Mouse (Mus musculus) hindbrain, embryonic 13.5 days (tissue): ENCODE measurements around the gene Katnb1. TPM values are rescaled to one million over a fixed set of nuclear protein-coding genes. Genes with fewer than 3 reads are reported as not detected.

Experiments used
- ATAC-seq: fragments of 200-750 bp; cut with Nextera tagmentation; 2 replicates; pipeline ENCODE4 v1.8.0; 2017; ENCODE audit warnings: moderate TSS enrichment; ENCODE audit not compliant: low FRiP score
- H3K27ac ChIP-seq: fragments of 300-500 bp; sonication (generic); 2 replicates; pipeline ENCODE4 v1.5.1; 2015; ENCODE audit warnings: inconsistent platforms, mild to moderate bottlenecking, moderate library complexity
- H3K27me3 ChIP-seq: fragments of 300-500 bp; sonication (generic); 2 replicates; pipeline ENCODE4 v1.6.1; 2015; ENCODE audit warnings: mild to moderate bottlenecking, inconsistent platforms
- H3K36me3 ChIP-seq: fragments of 300-500 bp; sonication (generic); 2 replicates; pipeline ENCODE4 v1.6.1; 2015; ENCODE audit warnings: mild to moderate bottlenecking, inconsistent platforms
- H3K4me1 ChIP-seq: fragments of 300-500 bp; sonication (generic); replicated peaks from 2 replicates; pipeline ENCODE4 v1.6.1; 2015; ENCODE audit warnings: inconsistent platforms
- H3K4me2 ChIP-seq: fragments of 300-500 bp; sonication (generic); 2 replicates; pipeline ENCODE4 v1.6.1; 2015; ENCODE audit warnings: inconsistent platforms, mild to moderate bottlenecking, moderate library complexity
- H3K4me3 ChIP-seq: fragments of 300-500 bp; sonication (generic); 2 replicates; pipeline ENCODE4 v1.5.1; 2015; ENCODE audit warnings: mild to moderate bottlenecking, inconsistent platforms
- H3K9ac ChIP-seq: fragments of 300-500 bp; sonication (generic); 2 replicates; pipeline ENCODE4 v1.6.1; 2015; ENCODE audit warnings: mild to moderate bottlenecking, inconsistent platforms
- H3K9me3 ChIP-seq: fragments of 300-500 bp; sonication (generic); 2 replicates; pipeline ENCODE4 v1.6.1; 2016; ENCODE audit warnings: inconsistent platforms
- WGBS: fragments of 180-500 bp; shearing (Covaris S2); methylation state at CpG from one replicate; pipeline ENCODE4 v1.1.7; 2015; 5-methylcytosine and 5-hydroxymethylcytosine counted together
- polyA plus RNA-seq: library from polyadenylated mRNA; unstranded; fragments of >200 nt; fragmentation: Nextera tagmentation; extraction: Ambion mirVana; gene quantifications from 2 replicates; pipeline ENCODE4 v1.2.1, GENCODE M21; 2015

The Katnb1 gene
- polyA plus RNA-seq = 38.4 and 38.8 TPM in 2 replicates

DNA sequence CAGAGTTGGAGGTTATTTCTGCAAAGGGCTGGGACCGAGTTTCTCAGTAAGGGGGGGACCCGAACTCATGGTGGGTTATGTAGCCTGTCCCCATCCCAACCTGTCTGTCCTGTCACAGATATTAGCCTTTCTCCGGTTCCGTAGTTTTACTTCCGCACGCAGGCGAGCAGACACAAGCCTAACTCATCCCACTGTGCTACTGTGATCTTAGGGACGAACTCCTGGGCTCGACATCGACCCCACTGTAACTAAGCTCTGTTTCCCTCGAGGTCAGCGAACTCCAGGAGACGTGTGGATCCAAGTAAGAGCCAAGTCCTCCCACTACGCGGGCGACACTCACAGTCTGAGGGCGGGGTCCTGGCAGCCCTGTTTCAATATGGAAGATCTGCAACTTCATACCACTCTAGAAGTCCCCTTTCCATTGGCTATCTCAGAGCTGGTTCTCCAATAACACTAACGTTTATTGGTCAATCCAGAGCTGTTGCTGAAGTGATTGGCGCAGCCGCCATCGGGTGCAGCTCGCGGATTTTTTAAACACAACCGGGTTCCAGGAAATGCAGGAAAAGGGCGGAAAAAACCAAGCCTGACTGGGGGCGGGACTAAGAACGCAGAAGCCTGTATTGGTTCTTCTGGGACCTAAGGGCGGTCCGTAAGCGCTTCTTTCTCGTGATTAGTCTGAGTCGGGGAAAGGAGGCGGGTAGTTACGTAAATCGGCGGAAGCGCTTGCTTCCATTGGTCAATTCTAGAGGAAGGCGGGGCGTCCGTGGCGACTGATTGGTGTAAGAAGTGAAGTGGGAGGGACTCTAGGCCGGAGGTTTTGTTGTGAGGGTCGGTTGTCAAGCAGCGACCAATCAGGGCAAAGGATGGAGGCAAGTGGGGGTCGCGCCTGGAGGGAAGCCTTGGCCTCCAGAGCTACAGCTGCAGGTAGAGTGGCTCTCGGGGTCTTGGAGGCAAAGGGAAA is at the start of gene Katnb1:
Gene Katnb1 (plus strand): TSS at position 806 of the 961 bp plus-strand sequence.
- WGBS = under 1% methylated on average over 47 of the region's 47 CpGs

DNA sequence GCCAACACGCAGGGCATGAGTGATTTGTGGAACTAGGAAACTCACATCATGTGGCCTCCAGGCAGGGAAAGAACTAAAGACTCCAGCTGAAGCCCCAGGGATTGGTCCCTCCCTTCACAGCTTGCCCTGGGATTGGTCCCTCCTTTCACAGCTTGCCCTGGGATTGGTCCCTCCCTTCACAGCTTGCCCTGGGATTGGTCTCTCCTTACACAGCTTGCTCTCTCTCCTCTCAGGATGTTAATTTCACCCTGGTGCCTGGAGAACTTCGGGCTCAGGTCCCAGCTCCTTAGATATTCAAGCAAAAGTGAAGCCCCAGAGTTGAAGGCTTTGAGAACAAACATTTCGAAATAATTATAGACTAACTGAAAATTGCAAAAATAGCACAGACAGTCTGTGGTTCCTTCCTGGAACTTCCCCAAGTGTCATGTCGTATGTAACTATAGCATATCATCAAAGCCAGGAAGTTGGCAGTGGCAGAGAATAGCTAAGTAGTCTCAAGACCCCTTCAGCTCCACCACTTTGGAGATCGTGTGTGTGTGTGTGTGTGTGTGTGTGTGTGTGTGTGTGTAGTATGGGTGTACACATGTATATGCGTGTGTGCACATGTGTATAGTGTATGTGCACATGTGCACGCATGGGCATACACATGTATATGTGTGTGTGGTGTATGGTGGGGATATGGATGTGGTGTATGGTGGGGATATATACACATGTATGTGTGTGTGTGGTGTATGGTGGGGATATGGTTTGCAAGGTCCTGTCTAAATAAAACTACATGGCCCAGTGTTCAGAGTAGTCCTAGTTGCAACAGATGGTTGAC is 43.7 kb upstream of the Katnb1 start:
- Histone ChIP-seq H3K4me1 (no peaks in the 10 kb centered on the region), H3K27me3 (no peaks in the 10 kb centered on the region), H3K9ac (no peak overlapping the region), H3K9me3 (no peaks in the 10 kb centered on the region), H3K4me3 (no peak overlapping the region), H3K36me3 (no peaks in the 10 kb centered on the region), H3K27ac (no peak overlapping the region), H3K4me2 (no peak overlapping the region)
- WGBS = 70% methylated on average over 7 of the region's 7 CpGs
- peak; percentile 17; the same call in 1 of the 2 replicates for ATAC-seq

More for the DNA sequence above, at the start of gene Katnb1:
- Histone ChIP-seq H3K9ac (peak within 1 kb of the TSS; percentile 87), H3K4me3 (peak within 1 kb of the TSS; percentile 90), H3K36me3 (peaks cover 28% of the 10 kb centered on the region), H3K27me3 (peaks cover 9% of the 10 kb centered on the region; the same call in 1 of the 2 replicates), H3K4me1 (peaks cover 29% of the 10 kb centered on the region), H3K4me2 (peak within 1 kb of the TSS; percentile 95), H3K27ac (peak within 1 kb of the TSS; percentile 83), H3K9me3 (no peaks in the 10 kb centered on the region)
- peak; percentile 98 for ATAC-seq

DNA sequence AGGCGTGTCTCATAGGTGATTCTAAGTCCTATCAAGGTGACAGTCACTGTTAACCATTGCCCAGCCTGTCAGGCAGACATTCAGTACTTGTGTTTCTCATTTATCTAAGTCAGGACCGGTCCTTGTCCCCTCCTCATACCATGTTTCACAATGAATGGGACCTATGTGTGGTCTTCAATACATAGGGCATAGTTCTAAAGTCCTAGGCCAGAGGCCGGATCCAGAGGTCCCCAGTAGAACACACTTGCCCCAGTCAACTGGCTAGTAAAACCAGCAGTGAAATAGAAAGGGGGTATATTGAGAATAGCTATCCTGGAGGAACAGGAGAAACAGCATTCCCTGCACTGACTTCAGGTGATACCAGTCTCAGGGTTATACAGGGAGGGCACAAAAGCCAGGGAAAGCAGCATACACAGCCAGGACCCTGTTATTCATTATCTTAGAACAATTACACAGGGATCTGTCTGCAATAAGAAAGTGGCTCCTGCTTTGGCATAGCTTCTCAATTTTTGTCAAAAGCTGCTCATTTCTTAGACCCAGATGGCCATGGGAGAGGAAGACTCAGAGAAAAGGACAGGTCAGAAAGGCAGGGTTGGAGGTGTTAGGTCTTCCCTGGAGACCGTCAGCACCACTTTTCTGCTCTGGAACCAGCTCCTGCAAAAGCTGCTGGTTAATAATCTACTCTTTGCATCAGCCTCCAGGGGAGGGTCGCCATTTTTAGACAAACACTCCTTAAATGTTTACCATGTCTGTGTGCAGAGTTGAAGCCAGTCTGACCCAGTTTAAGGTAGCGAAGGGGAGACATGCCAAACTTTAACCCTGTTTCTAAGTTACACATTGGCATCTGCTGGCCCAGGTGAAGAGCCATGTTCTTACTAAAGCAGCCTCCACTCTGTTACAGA is 38.9 kb upstream of the Katnb1 start:
- Histone ChIP-seq H3K27me3 (no peaks in the 10 kb centered on the region), H3K4me3 (no peak overlapping the region), H3K27ac (no peak overlapping the region), H3K9me3 (no peaks in the 10 kb centered on the region), H3K4me1 (0 out of 2 replicates have a peak, but pooled peaks cover 4% of the 10 kb centered on the region), H3K9ac (no peak overlapping the region), H3K4me2 (no peak overlapping the region), H3K36me3 (no peaks in the 10 kb centered on the region)
- 74% methylated on average over 6 of the region's 6 CpGs for WGBS
- no peak for ATAC-seq

DNA sequence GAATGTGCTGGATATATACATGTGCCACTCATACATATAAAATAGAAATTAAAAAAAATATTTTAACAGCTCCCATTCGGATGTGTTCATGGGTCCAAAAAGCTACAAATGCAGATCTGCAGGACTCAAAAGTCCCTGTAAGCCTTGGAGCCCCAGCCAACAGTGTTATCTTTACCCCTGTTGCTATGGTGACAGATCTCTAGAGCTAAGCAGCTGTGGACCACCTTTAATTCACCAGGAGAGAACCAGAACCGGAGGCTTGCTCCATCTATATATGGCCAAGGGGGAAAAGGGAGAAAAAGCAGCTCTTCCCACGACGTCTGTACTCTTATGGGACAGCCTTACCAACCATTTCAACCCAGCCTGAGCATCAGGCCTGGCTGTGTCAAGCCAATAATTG is 36.2 kb upstream of the Katnb1 start:
- 58% methylated on average over 4 of the region's 4 CpGs for WGBS
- no peak overlapping the region for H3K9ac ChIP-seq
- no peaks in the 10 kb centered on the region for H3K27me3 ChIP-seq
- H3K4me2 ChIP-seq = no peak overlapping the region
- no peaks in the 10 kb centered on the region for H3K9me3 ChIP-seq
- H3K36me3 ChIP-seq = no peaks in the 10 kb centered on the region
- peaks cover 10% of the 10 kb centered on the region; the same call in 1 of the 2 replicates for H3K4me1 ChIP-seq
- no peak for ATAC-seq
- H3K27ac ChIP-seq = no peak overlapping the region
- H3K4me3 ChIP-seq = no peak overlapping the region

DNA sequence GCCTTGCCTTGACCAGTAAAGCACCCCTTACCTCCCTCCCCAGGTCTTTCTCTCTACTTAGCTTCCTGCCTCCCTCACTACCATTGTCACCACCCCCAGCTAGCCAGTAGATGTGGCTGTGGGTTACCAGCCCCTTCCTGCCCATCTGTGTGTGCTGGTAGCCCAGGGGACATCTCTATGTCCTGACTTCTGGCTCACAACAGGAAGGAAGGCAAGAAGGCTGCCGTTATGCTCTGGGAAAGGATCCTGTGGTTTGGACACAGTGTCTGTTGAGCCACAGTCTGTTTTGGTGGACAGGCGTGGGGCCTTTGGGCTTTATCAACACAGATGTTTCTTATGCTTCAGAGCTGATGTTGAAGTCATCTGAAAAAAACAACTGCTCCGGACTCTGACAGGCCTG is 34.0 kb upstream of the Katnb1 start:
- Histone ChIP-seq H3K9ac (no peak overlapping the region), H3K36me3 (no peaks in the 10 kb centered on the region), H3K9me3 (no peaks in the 10 kb centered on the region), H3K4me1 (peaks cover 10% of the 10 kb centered on the region; the same call in 1 of the 2 replicates), H3K4me3 (no peak overlapping the region), H3K27me3 (no peaks in the 10 kb centered on the region), H3K27ac (0 out of 2 replicates have a peak overlapping the region, but pooled peaks have one; percentile 25), H3K4me2 (no peak overlapping the region)
- 82% methylated on average over 3 of the region's 3 CpGs for WGBS
- no peak for ATAC-seq

DNA sequence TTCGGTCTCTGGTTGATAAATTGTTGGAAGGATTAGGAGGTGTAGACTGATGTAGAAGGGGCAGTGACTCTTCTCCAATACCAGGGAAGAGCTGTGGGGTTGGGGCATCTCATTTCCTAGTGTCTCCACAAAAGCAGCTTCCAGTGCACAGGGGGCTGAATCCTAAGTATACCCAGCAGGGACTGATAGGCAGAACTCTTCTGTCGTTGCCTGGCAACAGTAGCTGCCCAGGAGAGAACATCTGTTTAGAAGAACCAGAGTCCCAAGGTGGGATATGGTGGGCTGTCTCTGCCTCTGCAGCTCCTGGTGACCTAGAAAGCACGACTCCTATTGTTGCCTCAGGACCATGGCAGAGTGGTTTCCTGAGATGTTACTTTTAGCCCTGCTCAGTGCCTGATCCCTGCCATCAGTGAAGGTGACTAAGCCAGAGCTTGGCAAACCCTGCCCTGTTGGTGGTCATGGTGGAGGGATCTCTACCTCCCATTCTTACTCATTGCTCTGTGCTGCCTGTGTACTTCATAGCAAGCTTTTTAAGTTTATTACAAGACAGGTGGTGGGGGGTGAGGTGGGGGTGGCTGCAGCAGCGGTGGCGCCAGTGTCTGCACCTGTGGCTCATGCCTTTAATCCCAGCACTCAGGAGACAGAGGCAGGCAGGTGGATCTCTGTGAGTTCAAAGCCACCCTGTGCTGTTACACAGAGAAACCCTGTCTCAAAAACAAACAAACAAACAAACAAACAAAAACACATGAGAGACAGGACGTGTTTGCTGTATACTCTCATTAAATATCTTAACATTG is 32.9 kb upstream of the Katnb1 start:
- Histone ChIP-seq H3K4me3 (no peak overlapping the region), H3K9me3 (no peaks in the 10 kb centered on the region), H3K9ac (no peak overlapping the region), H3K4me2 (no peak overlapping the region), H3K27me3 (no peaks in the 10 kb centered on the region), H3K27ac (no peak overlapping the region), H3K36me3 (no peaks in the 10 kb centered on the region), H3K4me1 (peaks cover 10% of the 10 kb centered on the region; the same call in 1 of the 2 replicates)
- ATAC-seq = no peak
- 67% methylated on average over 6 of the region's 6 CpGs for WGBS

DNA sequence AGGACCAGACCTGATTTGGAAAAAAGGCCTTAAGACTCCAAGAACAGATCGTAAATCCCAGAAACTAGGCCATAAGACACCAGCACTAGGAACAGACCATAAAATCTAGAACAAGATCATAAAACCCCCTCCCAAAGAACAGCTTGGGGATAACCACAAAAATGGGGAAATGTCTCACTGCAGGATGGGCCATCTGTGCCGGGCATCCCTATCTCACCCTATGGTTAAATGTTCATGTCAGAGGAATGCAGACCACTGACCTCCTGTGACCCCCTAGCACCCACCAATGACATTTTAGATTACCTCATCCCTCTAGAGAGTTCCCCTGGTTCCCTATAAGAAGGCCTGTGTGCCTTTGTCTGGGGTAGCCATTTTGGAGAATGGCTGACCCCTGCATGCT is 31.4 kb upstream of the Katnb1 start:
- WGBS = 78% methylated on average over 2 of the region's 2 CpGs

DNA sequence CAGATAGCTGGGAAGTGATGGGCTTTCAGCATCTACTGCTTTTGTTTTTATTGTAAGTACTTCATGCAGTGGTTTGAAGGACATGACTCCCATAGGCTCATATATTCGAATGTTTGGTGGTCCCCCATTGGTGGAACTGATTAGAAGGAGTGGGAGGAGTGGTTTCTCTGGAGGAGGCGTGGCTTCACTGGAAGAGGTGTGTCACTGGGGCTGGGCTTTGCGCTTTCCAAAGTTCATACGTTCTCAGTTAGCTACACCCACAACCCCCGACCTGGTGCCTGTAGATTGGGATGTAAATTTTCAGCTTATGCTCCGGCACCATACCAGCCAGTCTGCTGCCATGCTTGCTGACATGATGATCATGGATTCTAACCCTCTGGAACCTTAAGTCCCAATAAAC is 26.5 kb upstream of the Katnb1 start:
- WGBS = 60% methylated on average over 6 of the region's 6 CpGs
- Histone ChIP-seq H3K27me3 (no peaks in the 10 kb centered on the region), H3K9me3 (no peaks in the 10 kb centered on the region), H3K4me1 (0 out of 2 replicates have a peak, but pooled peaks cover 2% of the 10 kb centered on the region), H3K36me3 (no peaks in the 10 kb centered on the region), H3K4me2 (no peak overlapping the region), H3K4me3 (no peak overlapping the region), H3K9ac (no peak overlapping the region), H3K27ac (no peak overlapping the region)
- peak; percentile 34; the same call in 1 of the 2 replicates for ATAC-seq

More for the DNA sequence above, 31.4 kb upstream of the Katnb1 start:
- H3K27ac ChIP-seq = no peak overlapping the region
- H3K4me2 ChIP-seq = no peak overlapping the region
- no peaks in the 10 kb centered on the region for H3K36me3 ChIP-seq
- no peak for ATAC-seq
- no peaks in the 10 kb centered on the region for H3K27me3 ChIP-seq
- H3K4me3 ChIP-seq = no peak overlapping the region
- no peaks in the 10 kb centered on the region for H3K9me3 ChIP-seq
- peaks cover 10% of the 10 kb centered on the region; the same call in 1 of the 2 replicates for H3K4me1 ChIP-seq
- H3K9ac ChIP-seq = no peak overlapping the region

DNA sequence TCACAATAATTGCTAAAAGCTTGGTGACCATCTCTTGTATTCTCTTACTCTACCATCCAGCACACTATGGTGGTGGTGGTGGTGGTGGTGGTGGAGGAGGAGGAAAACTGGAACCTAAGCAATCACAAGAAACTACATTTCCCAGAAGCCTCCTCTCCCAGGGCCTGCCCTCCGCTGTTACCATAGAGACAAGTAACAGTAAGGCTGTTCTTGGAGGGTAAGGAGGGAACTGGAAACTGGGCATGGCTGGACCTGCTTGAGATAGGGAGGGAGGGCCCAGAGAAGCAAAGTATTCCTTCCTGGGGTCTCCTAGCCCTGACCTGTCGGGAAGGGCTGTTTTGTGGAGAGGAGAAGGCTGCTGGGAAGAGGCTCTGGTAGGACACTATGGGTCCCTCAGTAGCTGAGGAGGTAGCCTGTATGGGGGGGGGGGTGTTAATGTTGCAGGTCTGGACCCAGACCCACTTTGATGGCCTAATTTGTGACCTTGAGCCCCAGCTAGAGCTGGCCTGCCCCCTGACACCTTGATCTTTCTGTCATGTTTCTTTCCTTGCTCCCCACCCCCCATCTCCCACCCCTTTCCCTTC is 26.0 kb upstream of the Katnb1 start, which contains the start of gene Drc7:
Gene Drc7 (plus strand): TSS at position 177 of the 584 bp plus-strand sequence.
- 0 out of 2 replicates have a peak, but pooled peaks cover 2% of the 10 kb centered on the region for H3K4me1 ChIP-seq

DNA sequence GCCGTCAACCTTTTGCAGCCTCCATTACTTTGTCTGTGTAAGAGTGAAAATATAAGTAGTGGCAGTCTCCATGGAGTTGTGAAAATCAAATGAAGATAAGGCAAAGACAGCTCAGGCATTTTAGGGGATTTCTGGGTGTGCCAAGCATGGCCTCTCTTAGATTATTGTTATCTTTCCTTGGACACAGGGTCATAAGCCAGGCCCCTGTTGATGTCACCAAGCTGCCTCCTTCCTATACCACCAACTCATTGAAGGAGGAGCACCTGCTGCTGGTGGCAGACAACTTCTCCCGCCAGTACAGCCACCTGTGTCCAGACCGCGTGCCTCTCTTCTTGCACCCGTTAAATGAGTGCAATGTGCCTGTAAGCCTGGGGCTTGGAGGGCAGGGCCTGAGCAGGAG is 24.6 kb upstream of the Katnb1 start:
- Histone ChIP-seq H3K36me3 (no peaks in the 10 kb centered on the region), H3K4me1 (0 out of 2 replicates have a peak, but pooled peaks cover 2% of the 10 kb centered on the region), H3K9me3 (no peaks in the 10 kb centered on the region), H3K9ac (no peak overlapping the region), H3K4me2 (no peak overlapping the region), H3K27ac (no peak overlapping the region), H3K27me3 (no peaks in the 10 kb centered on the region), H3K4me3 (no peak overlapping the region)
- WGBS = 94% methylated on average over 5 of the region's 5 CpGs
- no peak for ATAC-seq

More for the DNA sequence above, 26.0 kb upstream of the Katnb1 start, which contains the start of gene Drc7:
- H3K27ac ChIP-seq = no peak within 1 kb of the TSS
- no peaks in the 10 kb centered on the region for H3K9me3 ChIP-seq
- ATAC-seq = peak; percentile 86
- H3K9ac ChIP-seq = no peak within 1 kb of the TSS
- no peak within 1 kb of the TSS for H3K4me3 ChIP-seq
- no peaks in the 10 kb centered on the region for H3K27me3 ChIP-seq
- H3K4me2 ChIP-seq = 0 out of 2 replicates have a peak within 1 kb of the TSS, but pooled peaks have one; percentile 8
- 26% methylated on average over 2 of the region's 2 CpGs for WGBS
- no peaks in the 10 kb centered on the region for H3K36me3 ChIP-seq
